Mouse (Mus musculus): ENCODE results near the gene Tsen15.

DNA sequence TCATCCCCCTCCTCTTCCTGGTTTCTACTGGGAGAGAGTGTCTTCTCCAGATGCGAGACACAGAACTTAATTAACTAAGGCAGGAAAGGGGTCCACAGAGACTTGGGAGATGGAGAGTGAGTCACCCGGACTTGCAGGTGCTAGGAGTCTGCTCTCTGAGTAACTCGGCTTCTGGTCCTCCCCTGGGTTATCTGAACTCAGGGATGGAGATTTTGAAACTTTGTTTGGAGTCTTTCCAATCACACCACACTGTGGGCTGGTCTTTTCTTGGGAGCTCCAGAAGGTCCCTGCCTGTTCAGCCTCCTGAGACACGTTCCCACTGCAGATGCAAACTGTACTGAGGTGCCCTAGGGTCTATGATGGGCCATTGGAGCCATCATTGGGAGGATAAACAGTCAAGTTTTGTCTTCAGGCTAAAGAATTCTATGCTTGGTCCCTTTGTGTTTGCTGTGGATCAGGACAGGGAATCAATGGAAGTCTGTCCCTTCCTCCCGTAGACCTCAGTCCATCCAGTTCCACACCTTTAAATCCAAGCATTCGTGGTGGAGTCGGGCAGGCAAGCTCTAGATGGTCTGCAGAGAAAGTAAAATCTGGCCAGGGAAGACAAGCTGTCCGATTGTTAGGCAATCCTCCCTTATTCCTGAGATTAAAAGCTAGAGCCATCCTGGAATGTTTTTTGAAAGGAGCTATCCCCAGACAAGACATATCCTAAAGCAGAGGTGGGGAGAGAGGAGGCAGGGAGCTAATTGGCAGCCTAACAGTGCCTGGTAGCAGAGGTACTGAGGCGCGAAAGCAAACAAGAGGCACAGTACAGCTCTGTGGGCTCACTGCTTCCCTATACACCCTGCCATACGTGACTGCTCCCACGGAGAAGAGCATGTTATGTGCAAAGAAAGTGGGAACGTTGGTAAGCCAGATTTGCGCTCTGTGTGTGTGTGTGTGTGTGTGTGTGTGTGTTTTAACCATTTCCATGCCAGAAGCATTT lies 14.4 kb upstream of the Tsen15 start:
- TF ChIP-seq GATA1 (IDR thresholded peaks at IDR 0.05; ENCODE audit: low read length) (no peak), TAL1 (IDR thresholded peaks at IDR 0.05; ENCODE audit: low read length) (no peak)

All from erythroblast, embryonic 14.5 days (primary cell).